In genomic region chr7:19822193-19822592, GRCm38 (mm10) we compare ENCODE assay signal across 8 mouse cellular contexts. TPM values are rescaled to one million over a fixed set of nuclear protein-coding genes. Genes with fewer than 3 reads are reported as not detected.
A peak's percentile ranks its signal among the peaks of the same experiment; 100 is the strongest.
DNase-seq lines count a peak whose midpoint lies in the region; ATAC-seq and TF ChIP-seq lines count a peak whose summit lies in the region.

No protein-coding gene starts in this region.

- DNase-seq in heart, adult 18-20 months: no peak
- no peak for DNase-seq in cerebellum, postnatal 36 days
- no peak for DNase-seq in cerebellum, postnatal 25 days
- DNase-seq in lung, postnatal 10 days: no peak

- no peaks in the 10 kb centered on the region for H3K36me3 ChIP-seq in heart, embryonic 11.5 days (ENCODE audit: control insufficient read depth, insufficient read depth, low read length)
- peaks cover 5% of the 10 kb centered on the region; the same call in 1 of the 2 replicates for H3K36me3 ChIP-seq in ES-Bruce4 (ENCODE audit: control insufficient read depth, insufficient read depth, low read length, poor library complexity, severe bottlenecking)
- H3K36me3 ChIP-seq in forebrain, embryonic 16.5 days (ENCODE audit: control insufficient read depth, insufficient read depth): no peaks in the 10 kb centered on the region
- peaks cover 6% of the 10 kb centered on the region; the same call in 1 of the 2 replicates for H3K36me3 ChIP-seq in liver, embryonic 15.5 days (replicated peaks)

- TF ChIP-seq POLR2A in ES-Bruce4 (IDR thresholded peaks at IDR 0.05; ENCODE audit: insufficient read depth, low read length): no peak

- H3K9me3 ChIP-seq in heart, embryonic 11.5 days (replicated peaks; ENCODE audit: control insufficient read depth, low read length): 0 out of 2 replicates have a peak, but pooled peaks cover 2% of the 10 kb centered on the region
- peaks cover 8% of the 10 kb centered on the region; the same call in 1 of the 2 replicates for H3K9me3 ChIP-seq in ES-Bruce4 (replicated peaks; ENCODE audit: control insufficient read depth, insufficient read depth, low read length, poor library complexity, severe bottlenecking)
- H3K9me3 ChIP-seq in forebrain, embryonic 16.5 days (ENCODE audit: control insufficient read depth, low read length): peaks cover 2% of the 10 kb centered on the region; the same call in 1 of the 2 replicates
- no peaks in the 10 kb centered on the region; the same call in 1 of the 2 replicates for H3K9me3 ChIP-seq in liver, embryonic 15.5 days (replicated peaks)

- no peak for TF ChIP-seq EP300 in ES-Bruce4 (IDR thresholded peaks at IDR 0.05; ENCODE audit: insufficient read depth, low read depth, low read length)

- TF ChIP-seq CTCF in ES-Bruce4 (IDR thresholded peaks at IDR 0.05; ENCODE audit: low read depth, low read length): no peak

- H3K4me1 ChIP-seq in heart, embryonic 11.5 days (ENCODE audit: control insufficient read depth, insufficient read depth, low read length): peaks cover 20% of the 10 kb centered on the region
- H3K4me1 ChIP-seq in ES-Bruce4 (ENCODE audit: control insufficient read depth, insufficient read depth, low read length): peaks cover 10% of the 10 kb centered on the region
- H3K4me1 ChIP-seq in forebrain, embryonic 16.5 days (replicated peaks; ENCODE audit: control insufficient read depth, insufficient read depth, low read length): peaks cover 9% of the 10 kb centered on the region
- H3K4me1 ChIP-seq in liver, embryonic 15.5 days (replicated peaks): peaks cover 42% of the 10 kb centered on the region

- WGBS in heart, embryonic 11.5 days (ENCODE audit: insufficient replicate concordance): 7% methylated on average over 17 of the region's 20 CpGs
- 4% methylated on average over 20 of the region's 20 CpGs for WGBS in forebrain, embryonic 16.5 days
- WGBS in liver, embryonic 15.5 days (ENCODE audit: insufficient replicate concordance): 7% methylated on average over 20 of the region's 20 CpGs

- peak overlapping the region; percentile 85 for H3K4me2 ChIP-seq in heart, embryonic 11.5 days
- H3K4me2 ChIP-seq in forebrain, embryonic 16.5 days (ENCODE audit: low read length): peak overlapping the region; percentile 35
- H3K4me2 ChIP-seq in liver, embryonic 15.5 days: peak overlapping the region; percentile 62

- H3K27me3 ChIP-seq in heart, embryonic 11.5 days (ENCODE audit: control insufficient read depth, insufficient read depth, low read length): peaks cover 22% of the 10 kb centered on the region
- H3K27me3 ChIP-seq in ES-Bruce4 (ENCODE audit: control insufficient read depth, insufficient read depth, low read length, poor library complexity, severe bottlenecking): no peaks in the 10 kb centered on the region
- H3K27me3 ChIP-seq in forebrain, embryonic 16.5 days (replicated peaks; ENCODE audit: control insufficient read depth, insufficient read depth, low read length): peaks cover 28% of the 10 kb centered on the region
- peaks cover 37% of the 10 kb centered on the region for H3K27me3 ChIP-seq in liver, embryonic 15.5 days

- H3K9ac ChIP-seq in heart, embryonic 11.5 days (ENCODE audit: low read depth, low read length): peak overlapping the region; percentile 78
- H3K9ac ChIP-seq in ES-Bruce4 (ENCODE audit: low read depth, poor library complexity, severe bottlenecking): peak overlapping the region; percentile 90
- 0 out of 2 replicates have a peak overlapping the region, but pooled peaks have one; percentile 7 for H3K9ac ChIP-seq in forebrain, embryonic 16.5 days (replicated peaks; ENCODE audit: low read depth, low read length)
- peak overlapping the region; percentile 49 for H3K9ac ChIP-seq in liver, embryonic 15.5 days

- peak overlapping the region; percentile 52 for H3K4me3 ChIP-seq in heart, embryonic 11.5 days (ENCODE audit: low read depth, low read length)
- H3K4me3 ChIP-seq in ES-Bruce4 (ENCODE audit: low read depth, low read length): peak overlapping the region; percentile 71
- no peak overlapping the region for H3K4me3 ChIP-seq in forebrain, embryonic 16.5 days (replicated peaks; ENCODE audit: low read length)
- H3K4me3 ChIP-seq in liver, embryonic 15.5 days (replicated peaks): peak overlapping the region; percentile 59

- no peak for ATAC-seq in heart, embryonic 11.5 days (replicated peaks; ENCODE audit: insufficient number of reproducible peaks, low FRiP score, low TSS enrichment)
- no peak for ATAC-seq in forebrain, embryonic 16.5 days
- ATAC-seq in liver, embryonic 15.5 days (ENCODE audit: insufficient read depth): no peak

- H3K27ac ChIP-seq in heart, embryonic 11.5 days (ENCODE audit: low read depth, low read length): no peak overlapping the region
- H3K27ac ChIP-seq in ES-Bruce4 (ENCODE audit: insufficient read depth, low read length): peak overlapping the region; percentile 42
- H3K27ac ChIP-seq in forebrain, embryonic 16.5 days (ENCODE audit: low read length): no peak overlapping the region
- H3K27ac ChIP-seq in liver, embryonic 15.5 days (replicated peaks): peak overlapping the region; percentile 45

RNA-seq across cellular contexts. Expression of gene Bcl3, which starts 0.4 kb away (rescaled TPM):
- polyA plus RNA-seq in heart, embryonic 11.5 days (2014; fragmentation: Nextera tagmentation; extraction: Ambion mirVana): 1.0 and 1.5 TPM in 2 replicates
- total RNA-seq in heart, adult 18-20 months (2021): 1 to 10 TPM; 2.9 to 3.7 TPM
- polyA plus RNA-seq in ES-Bruce4 (2011; ENCODE audit: insufficient read depth, insufficient read length, low read depth, missing spikeins): 17.3 and 27.3 TPM in 2 replicates
- 0.30 and 0.92 TPM in 2 replicates for polyA plus RNA-seq in forebrain, embryonic 16.5 days (2015; fragmentation: Nextera tagmentation; extraction: Ambion mirVana)
- 4.7 and 5.3 TPM in 2 replicates for polyA plus RNA-seq in liver, embryonic 15.5 days (2015; fragmentation: Nextera tagmentation; extraction: Ambion mirVana)

RNA-seq across cellular contexts. Expression of gene Cblc, which starts 25.6 kb away (rescaled TPM):
- polyA plus RNA-seq in heart, embryonic 11.5 days (2014; fragmentation: Nextera tagmentation; extraction: Ambion mirVana): 0.20 and 0.24 TPM in 2 replicates
- total RNA-seq in heart, adult 18-20 months (2021): under 1 TPM; 0.35 to 0.75 TPM
- polyA plus RNA-seq in ES-Bruce4 (2011; ENCODE audit: insufficient read depth, insufficient read length, low read depth, missing spikeins): 17.1 and 23.2 TPM in 2 replicates
- not detected in 2 replicates for polyA plus RNA-seq in forebrain, embryonic 16.5 days (2015; fragmentation: Nextera tagmentation; extraction: Ambion mirVana)
- polyA plus RNA-seq in liver, embryonic 15.5 days (2015; fragmentation: Nextera tagmentation; extraction: Ambion mirVana): 3.5 and 3.8 TPM in 2 replicates

RNA-seq across cellular contexts. Expression of gene Gm19345, which starts 29.6 kb away (rescaled TPM):
- not detected in 2 replicates for polyA plus RNA-seq in heart, embryonic 11.5 days (2014; fragmentation: Nextera tagmentation; extraction: Ambion mirVana)
- not detected for total RNA-seq in heart, adult 18-20 months (2021)
- polyA plus RNA-seq in ES-Bruce4 (2011; ENCODE audit: insufficient read depth, insufficient read length, low read depth, missing spikeins): 0.82 and 1.1 TPM in 2 replicates
- polyA plus RNA-seq in forebrain, embryonic 16.5 days (2015; fragmentation: Nextera tagmentation; extraction: Ambion mirVana): 8.8 and 11.8 TPM in 2 replicates
- not detected in 2 replicates for polyA plus RNA-seq in liver, embryonic 15.5 days (2015; fragmentation: Nextera tagmentation; extraction: Ambion mirVana)

RNA-seq across cellular contexts. Expression of gene Ceacam16, which starts 38.9 kb away (rescaled TPM):
- not detected in 2 replicates for polyA plus RNA-seq in heart, embryonic 11.5 days (2014; fragmentation: Nextera tagmentation; extraction: Ambion mirVana)
- total RNA-seq in heart, adult 18-20 months (2021): not detected
- not detected in 2 replicates for polyA plus RNA-seq in ES-Bruce4 (2011; ENCODE audit: insufficient read depth, insufficient read length, low read depth, missing spikeins)
- polyA plus RNA-seq in forebrain, embryonic 16.5 days (2015; fragmentation: Nextera tagmentation; extraction: Ambion mirVana): 0.46 and 0.77 TPM in 2 replicates
- not detected in 2 replicates for polyA plus RNA-seq in liver, embryonic 15.5 days (2015; fragmentation: Nextera tagmentation; extraction: Ambion mirVana)

RNA-seq across cellular contexts. Expression of gene Bcam, which starts 51.4 kb away (rescaled TPM):
- polyA plus RNA-seq in heart, embryonic 11.5 days (2014; fragmentation: Nextera tagmentation; extraction: Ambion mirVana): 163 and 173 TPM in 2 replicates
- 100 to 1,000 TPM; 192 to 199 TPM for total RNA-seq in heart, adult 18-20 months (2021)
- polyA plus RNA-seq in ES-Bruce4 (2011; ENCODE audit: insufficient read depth, insufficient read length, low read depth, missing spikeins): 138 and 154 TPM in 2 replicates
- polyA plus RNA-seq in forebrain, embryonic 16.5 days (2015; fragmentation: Nextera tagmentation; extraction: Ambion mirVana): 7.9 and 8.8 TPM in 2 replicates
- 10.3 and 11.3 TPM in 2 replicates for polyA plus RNA-seq in liver, embryonic 15.5 days (2015; fragmentation: Nextera tagmentation; extraction: Ambion mirVana)

Comparison
In these comparisons a context has a peak if more than half of its experiments do, and no peak if none do; other contexts are left out.
1. H3K27ac ChIP-seq: peak in ES-Bruce4 (single experiment) and liver, embryonic 15.5 days (single experiment); none in heart, embryonic 11.5 days (single experiment) and forebrain, embryonic 16.5 days (single experiment).
2. H3K4me2 ChIP-seq: peak in every context shown above with its lines; median percentile 85 in heart, embryonic 11.5 days; 62 in liver, embryonic 15.5 days; 35 in forebrain, embryonic 16.5 days.
3. H3K9ac ChIP-seq: peak in every context shown above with its lines; median percentile 90 in ES-Bruce4; 78 in heart, embryonic 11.5 days; 49 in liver, embryonic 15.5 days; 7 in forebrain, embryonic 16.5 days.